Mouse (Mus musculus): ENCODE measurements around the gene Kat2a. TPM values are rescaled to one million over a fixed set of nuclear protein-coding genes. Genes with fewer than 3 reads are reported as not detected.

Kat2a gene
- polyA plus RNA-seq, 1 experiment from 2014 or later = 72.4 TPM

- Histone ChIP-seq H3K36me3 (replicated peaks) (peaks cover 31% of the 10 kb centered on the region), H3K27ac (replicated peaks) (no peak overlapping the region), H3K27me3 (replicated peaks; ENCODE audit: low read depth, poor library complexity, severe bottlenecking) (peaks cover 9% of the 10 kb centered on the region; the same call in 1 of the 2 replicates), H3K4me3 (peak overlapping the region; percentile 26; the same call in 1 of the 2 replicates), H3K4me1 (peaks cover 43% of the 10 kb centered on the region), H3K9me3 (no peaks in the 10 kb centered on the region)
- peak; percentile 67 for DNase-seq (ENCODE audit: low spot score)
- 35% methylated on average over 19 of the region's 19 CpGs for WGBS
These were observed 10.0 kb downstream of the Kat2a start for GRCm38 (mm10) chr11:100702081-100702851.

GRCm38 (mm10) chr11:100701301-100701700 is 11.0 kb downstream of the Kat2a start:
- peak; percentile 56 for DNase-seq (ENCODE audit: low spot score)
- peaks cover 43% of the 10 kb centered on the region for H3K4me1 ChIP-seq
- H3K27ac ChIP-seq (replicated peaks) = no peak overlapping the region
- H3K9me3 ChIP-seq = no peaks in the 10 kb centered on the region
- H3K4me3 ChIP-seq = peak overlapping the region; percentile 48
- H3K36me3 ChIP-seq (replicated peaks) = peaks cover 21% of the 10 kb centered on the region
- peaks cover 9% of the 10 kb centered on the region; the same call in 1 of the 2 replicates for H3K27me3 ChIP-seq (replicated peaks; ENCODE audit: low read depth, poor library complexity, severe bottlenecking)
- 3% methylated on average over 14 of the region's 14 CpGs for WGBS

GRCm38 (mm10) chr11:100700710-100701109 is 11.6 kb downstream of the Kat2a start:
- Histone ChIP-seq H3K27me3 (replicated peaks; ENCODE audit: low read depth, poor library complexity, severe bottlenecking) (peaks cover 9% of the 10 kb centered on the region; the same call in 1 of the 2 replicates), H3K9me3 (no peaks in the 10 kb centered on the region), H3K4me3 (peak overlapping the region; percentile 48; the same call in 1 of the 2 replicates), H3K27ac (replicated peaks) (no peak overlapping the region), H3K36me3 (replicated peaks) (peaks cover 15% of the 10 kb centered on the region), H3K4me1 (peaks cover 43% of the 10 kb centered on the region)
- 75% methylated on average over 3 of the region's 3 CpGs for WGBS
- DNase-seq (ENCODE audit: low spot score) = no peak

- H3K27me3 ChIP-seq (replicated peaks; ENCODE audit: low read depth, poor library complexity, severe bottlenecking) = peaks cover 18% of the 10 kb centered on the region
- no peak for DNase-seq (ENCODE audit: low spot score)
- H3K36me3 ChIP-seq (replicated peaks) = no peaks in the 10 kb centered on the region
- H3K4me1 ChIP-seq = peaks cover 26% of the 10 kb centered on the region
- H3K9me3 ChIP-seq = no peaks in the 10 kb centered on the region
- 72% methylated on average over 7 of the region's 7 CpGs for WGBS
- no peak overlapping the region for H3K4me3 ChIP-seq
- no peak overlapping the region for H3K27ac ChIP-seq (replicated peaks)
These were observed 14.3 kb downstream of the Kat2a start for GRCm38 (mm10) chr11:100697921-100698320.

- Histone ChIP-seq H3K36me3 (replicated peaks) (no peaks in the 10 kb centered on the region), H3K27me3 (replicated peaks; ENCODE audit: low read depth, poor library complexity, severe bottlenecking) (peaks cover 39% of the 10 kb centered on the region), H3K9me3 (no peaks in the 10 kb centered on the region), H3K4me3 (no peak overlapping the region), H3K4me1 (peaks cover 21% of the 10 kb centered on the region), H3K27ac (replicated peaks) (no peak overlapping the region)
- 43% methylated on average over 5 of the region's 5 CpGs for WGBS
- peak; percentile 84 for DNase-seq (ENCODE audit: low spot score)
These were observed 17.3 kb downstream of the Kat2a start for GRCm38 (mm10) chr11:100694926-100695325.

GRCm38 (mm10) chr11:100693154-100693553 is 19.1 kb downstream of the Kat2a start:
- Histone ChIP-seq H3K36me3 (replicated peaks) (no peaks in the 10 kb centered on the region), H3K27ac (replicated peaks) (no peak overlapping the region), H3K27me3 (replicated peaks; ENCODE audit: low read depth, poor library complexity, severe bottlenecking) (peaks cover 41% of the 10 kb centered on the region), H3K4me1 (peaks cover 21% of the 10 kb centered on the region), H3K4me3 (no peak overlapping the region), H3K9me3 (no peaks in the 10 kb centered on the region)
- no peak for DNase-seq (ENCODE audit: low spot score)
- WGBS = 19% methylated on average over 5 of the region's 5 CpGs

- under 1% methylated on average over 23 of the region's 23 CpGs for WGBS
- Histone ChIP-seq H3K4me3 (peak within 1 kb of the TSS; percentile 52), H3K9me3 (no peaks in the 10 kb centered on the region), H3K27me3 (replicated peaks; ENCODE audit: low read depth, poor library complexity, severe bottlenecking) (peaks cover 41% of the 10 kb centered on the region), H3K4me1 (peaks cover 21% of the 10 kb centered on the region), H3K36me3 (replicated peaks) (no peaks in the 10 kb centered on the region), H3K27ac (replicated peaks) (no peak within 1 kb of the TSS)
- DNase-seq (ENCODE audit: low spot score) = peak; percentile 46
These were observed 20.1 kb downstream of the Kat2a start, which contains the start of gene Zfp385c for GRCm38 (mm10) chr11:100692164-100692616. Gene Zfp385c (minus strand): TSS chr11:100692455.

- DNase-seq (ENCODE audit: low spot score) = no peak
- H3K36me3 ChIP-seq (replicated peaks) = no peaks in the 10 kb centered on the region
- 78% methylated on average over 7 of the region's 7 CpGs for WGBS
- H3K4me3 ChIP-seq = no peak overlapping the region
- peaks cover 21% of the 10 kb centered on the region for H3K4me1 ChIP-seq
- no peaks in the 10 kb centered on the region for H3K9me3 ChIP-seq
- H3K27me3 ChIP-seq (replicated peaks; ENCODE audit: low read depth, poor library complexity, severe bottlenecking) = peaks cover 41% of the 10 kb centered on the region
- no peak overlapping the region for H3K27ac ChIP-seq (replicated peaks)
These were observed 21.9 kb downstream of the Kat2a start for GRCm38 (mm10) chr11:100690389-100690788.

- H3K9me3 ChIP-seq = no peaks in the 10 kb centered on the region
- no peak for DNase-seq (ENCODE audit: low spot score)
- H3K27ac ChIP-seq (replicated peaks) = no peak overlapping the region
- H3K4me1 ChIP-seq = peaks cover 19% of the 10 kb centered on the region
- no peak overlapping the region for H3K4me3 ChIP-seq
- H3K36me3 ChIP-seq (replicated peaks) = no peaks in the 10 kb centered on the region
- 70% methylated on average over 4 of the region's 4 CpGs for WGBS
- peaks cover 37% of the 10 kb centered on the region for H3K27me3 ChIP-seq (replicated peaks; ENCODE audit: low read depth, poor library complexity, severe bottlenecking)
These were observed 23.8 kb downstream of the Kat2a start for GRCm38 (mm10) chr11:100688443-100688842.

GRCm38 (mm10) chr11:100687265-100687664 is 25.0 kb downstream of the Kat2a start:
- Histone ChIP-seq H3K4me3 (no peak overlapping the region), H3K4me1 (peaks cover 8% of the 10 kb centered on the region), H3K9me3 (no peaks in the 10 kb centered on the region), H3K36me3 (replicated peaks) (no peaks in the 10 kb centered on the region), H3K27me3 (replicated peaks; ENCODE audit: low read depth, poor library complexity, severe bottlenecking) (peaks cover 26% of the 10 kb centered on the region), H3K27ac (replicated peaks) (no peak overlapping the region)
- no peak for DNase-seq (ENCODE audit: low spot score)
- 80% methylated on average over 7 of the region's 7 CpGs for WGBS

- no peak overlapping the region for H3K4me3 ChIP-seq
These were observed 26.9 kb downstream of the Kat2a start for GRCm38 (mm10) chr11:100685371-100685770.

GRCm38 (mm10) chr11:100684084-100684483 is 28.2 kb downstream of the Kat2a start:
- 0 out of 2 replicates have a peak, but pooled peaks cover 4% of the 10 kb centered on the region for H3K27me3 ChIP-seq (replicated peaks; ENCODE audit: low read depth, poor library complexity, severe bottlenecking)
- DNase-seq (ENCODE audit: low spot score) = no peak
- no peak overlapping the region for H3K27ac ChIP-seq (replicated peaks)
- WGBS = 73% methylated on average over 2 of the region's 2 CpGs
- H3K4me1 ChIP-seq = no peaks in the 10 kb centered on the region
- no peaks in the 10 kb centered on the region for H3K36me3 ChIP-seq (replicated peaks)
- H3K9me3 ChIP-seq = no peaks in the 10 kb centered on the region
- no peak overlapping the region for H3K4me3 ChIP-seq

More at GRCm38 (mm10) chr11:100685371-100685770, 26.9 kb downstream of the Kat2a start:
- Histone ChIP-seq H3K4me1 (no peaks in the 10 kb centered on the region), H3K27ac (replicated peaks) (no peak overlapping the region), H3K9me3 (no peaks in the 10 kb centered on the region), H3K36me3 (replicated peaks) (no peaks in the 10 kb centered on the region), H3K27me3 (replicated peaks; ENCODE audit: low read depth, poor library complexity, severe bottlenecking) (peaks cover 7% of the 10 kb centered on the region)
- 75% methylated on average over 3 of the region's 3 CpGs for WGBS
- DNase-seq (ENCODE audit: low spot score) = no peak

GRCm38 (mm10) chr11:100682526-100682925 is 29.7 kb downstream of the Kat2a start:
- H3K4me1 ChIP-seq = peaks cover 7% of the 10 kb centered on the region; the same call in 1 of the 2 replicates
- 0 out of 2 replicates have a peak, but pooled peaks cover 6% of the 10 kb centered on the region for H3K27me3 ChIP-seq (replicated peaks; ENCODE audit: low read depth, poor library complexity, severe bottlenecking)
- no peak for DNase-seq (ENCODE audit: low spot score)
- H3K27ac ChIP-seq (replicated peaks) = no peak overlapping the region
- no peaks in the 10 kb centered on the region for H3K9me3 ChIP-seq
- 72% methylated on average over 5 of the region's 5 CpGs for WGBS
- no peaks in the 10 kb centered on the region for H3K36me3 ChIP-seq (replicated peaks)
- no peak overlapping the region for H3K4me3 ChIP-seq
